Mouse (Mus musculus): Measurements from ENCODE around the gene Osbpl6.

The Osbpl6 gene

DNA sequence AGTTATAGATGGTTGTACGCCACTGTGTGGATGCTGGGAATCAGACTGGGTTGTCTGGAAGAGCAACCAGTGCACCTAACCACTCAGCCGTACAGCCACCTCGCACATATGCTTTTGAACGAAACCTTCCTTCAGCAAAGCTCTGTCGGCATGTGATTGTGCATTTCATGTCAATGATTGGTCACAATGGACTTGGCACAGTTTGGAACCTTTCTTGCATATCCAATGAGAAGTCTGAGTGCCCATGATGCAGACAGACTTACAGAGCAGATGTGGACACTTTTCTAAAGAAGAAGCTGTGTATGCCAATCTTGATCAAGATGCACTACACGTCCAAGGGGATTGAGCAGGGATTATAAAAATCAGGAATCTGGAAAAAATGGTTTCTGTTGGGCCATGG is 85.1 kb downstream of the Osbpl6 start:
- in situ Hi-C loops (cut with MboI; ENCODE audit: unreplicated experiment in 2 of 2): no loop called here

DNA sequence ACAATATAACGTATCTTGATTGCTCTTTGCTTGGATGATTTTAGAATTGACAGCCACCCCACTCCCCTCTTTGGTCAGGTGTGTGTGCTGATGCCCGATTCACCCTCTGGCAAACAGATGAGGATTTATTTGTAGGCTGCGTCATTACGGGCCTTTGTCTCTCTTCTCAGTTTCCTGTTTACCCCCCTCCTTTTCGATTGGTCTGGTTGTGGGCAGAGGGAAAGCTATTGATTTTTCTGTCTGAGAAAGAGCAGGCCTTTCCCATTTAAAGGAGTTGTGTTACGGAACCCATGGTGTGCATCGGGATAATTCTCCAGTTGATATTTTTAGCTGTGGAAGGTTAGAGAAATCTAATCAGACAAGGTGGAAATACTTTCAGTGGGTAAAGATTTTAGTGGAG is 85.9 kb downstream of the Osbpl6 start:
- in situ Hi-C loops (cut with MboI; ENCODE audit: unreplicated experiment in 2 of 2): no loop called here

DNA sequence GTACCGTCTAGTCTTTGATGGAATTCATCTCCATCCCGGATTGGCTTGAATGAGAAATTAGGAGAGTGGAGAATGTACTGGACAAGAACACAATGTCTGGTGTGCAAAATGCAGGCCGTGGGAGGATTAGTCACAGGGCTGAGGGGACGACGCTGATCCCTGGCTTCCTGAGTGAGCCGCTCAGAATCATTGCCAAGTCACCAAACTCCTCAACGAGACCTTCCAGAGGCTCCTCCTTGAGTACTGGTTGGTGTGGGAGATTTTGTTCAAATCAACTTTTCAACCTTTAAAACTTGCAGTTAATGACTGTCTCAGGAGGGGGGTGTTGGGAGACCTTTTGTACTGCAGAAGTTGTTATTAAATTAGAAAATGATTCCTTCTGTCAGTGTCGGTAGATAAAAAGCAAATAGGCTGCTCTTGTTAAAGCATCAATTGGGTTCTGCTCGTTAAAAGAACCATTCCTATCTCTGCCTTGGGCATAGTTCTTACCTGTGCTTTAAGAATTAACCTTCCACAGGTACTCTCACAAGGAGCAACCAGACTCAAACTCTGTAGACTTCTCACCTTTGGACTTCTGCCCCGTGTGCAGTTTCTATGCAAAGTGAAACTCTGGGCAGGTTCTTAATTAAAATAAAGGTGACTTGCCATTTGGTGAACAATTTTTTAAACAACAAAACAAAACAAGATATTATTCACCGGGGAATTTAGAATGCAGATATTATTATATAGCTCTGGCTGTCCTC is 89.9 kb downstream of the Osbpl6 start:
- in situ Hi-C loops (cut with MboI; ENCODE audit: unreplicated experiment in 2 of 2): no loop called here

DNA sequence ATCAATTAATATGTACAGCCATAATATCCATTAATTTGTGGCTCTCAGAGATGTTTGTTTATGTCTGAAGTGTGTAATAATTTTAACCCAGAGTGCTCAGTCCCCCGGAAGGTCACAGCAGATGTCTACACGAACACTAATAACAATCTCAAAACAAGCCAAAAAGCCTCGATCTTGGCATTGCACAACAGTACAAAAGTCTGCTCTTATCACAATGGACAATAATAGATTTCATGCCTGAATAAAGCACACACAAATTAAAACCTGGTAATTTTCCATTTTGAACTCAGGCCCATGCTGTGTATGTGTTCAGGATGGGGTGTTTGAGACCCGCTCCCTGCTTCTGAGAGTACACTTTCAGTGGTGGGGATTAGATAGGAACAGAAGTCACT is 90.4 kb downstream of the Osbpl6 start:
- in situ Hi-C loops (cut with MboI; ENCODE audit: unreplicated experiment in 2 of 2): no loop called here

DNA sequence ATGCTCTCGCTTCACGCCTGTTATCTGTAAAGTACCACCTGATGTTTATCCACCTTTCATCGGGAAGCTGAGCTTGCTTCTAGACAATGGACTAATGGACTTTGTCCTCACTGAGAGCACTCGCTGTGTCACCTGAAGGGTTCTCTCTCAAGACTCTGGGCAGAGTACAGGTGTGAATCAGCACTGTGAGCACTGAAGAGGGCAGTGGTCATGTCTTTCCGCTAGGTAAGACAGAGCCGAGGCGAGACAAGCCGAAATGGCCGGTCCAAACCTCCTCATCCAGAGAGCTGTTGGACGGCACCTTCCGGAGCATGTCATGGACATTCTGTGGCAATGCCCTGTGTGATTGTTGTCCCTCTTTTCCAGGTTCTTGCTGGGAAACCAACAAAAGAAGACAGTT is 92.6 kb downstream of the Osbpl6 start:
- in situ Hi-C loops (cut with MboI; ENCODE audit: unreplicated experiment in 2 of 2): no loop called here

DNA sequence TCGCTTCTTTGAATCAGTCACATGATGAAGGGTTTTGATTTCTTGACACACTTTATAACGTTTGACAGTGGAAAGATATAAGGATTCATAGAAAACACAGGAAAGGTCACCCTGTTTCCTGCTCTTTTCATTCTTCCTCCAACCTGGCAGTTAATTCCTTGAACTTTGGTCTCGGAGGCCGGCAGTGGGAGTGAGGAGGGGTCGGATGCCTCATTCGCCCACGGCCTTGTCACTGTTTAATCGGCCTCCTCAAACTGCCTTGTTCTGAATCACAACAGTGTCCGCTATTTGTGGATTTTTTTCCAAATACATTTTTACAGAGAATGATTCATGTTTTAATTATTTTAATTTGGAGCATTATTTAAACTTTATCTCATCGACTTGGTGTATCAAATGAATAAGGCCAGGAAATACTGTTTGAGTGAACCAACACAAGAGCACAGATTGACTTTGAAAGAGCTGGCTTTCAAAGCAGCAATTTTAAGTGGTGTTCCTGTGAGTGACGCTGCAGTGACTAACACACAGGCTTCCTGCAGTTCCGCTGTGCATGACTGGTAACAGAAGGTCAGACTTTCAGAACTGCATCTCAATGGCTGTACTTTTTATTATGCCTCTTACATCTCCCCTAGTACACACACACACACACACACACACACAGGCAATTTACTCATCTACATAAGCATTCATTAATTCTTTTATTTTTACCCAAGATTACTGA is 98.0 kb downstream of the Osbpl6 start:
- in situ Hi-C loops (cut with MboI; ENCODE audit: unreplicated experiment in 2 of 2): no loop called here

DNA sequence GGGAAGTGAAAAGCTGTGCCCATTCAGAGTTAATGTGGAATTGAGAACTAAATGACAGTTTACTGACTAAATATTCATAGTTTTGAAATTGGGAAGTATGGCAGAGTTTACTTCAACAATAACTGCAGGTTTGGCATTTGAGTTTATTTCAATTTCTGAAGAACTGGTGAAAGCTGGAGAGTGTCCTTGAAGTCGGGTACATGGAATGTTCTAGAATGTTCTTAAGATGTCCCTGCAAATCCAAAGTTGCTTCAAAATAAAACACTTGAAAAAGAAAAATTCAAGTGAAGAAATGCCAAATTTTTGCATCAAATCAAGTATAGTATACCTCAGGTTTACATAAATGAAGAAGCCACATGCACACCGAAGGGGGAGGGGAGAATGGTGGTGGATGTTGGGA is 98.7 kb downstream of the Osbpl6 start:
- in situ Hi-C loops (cut with MboI; ENCODE audit: unreplicated experiment in 2 of 2): no loop called here

DNA sequence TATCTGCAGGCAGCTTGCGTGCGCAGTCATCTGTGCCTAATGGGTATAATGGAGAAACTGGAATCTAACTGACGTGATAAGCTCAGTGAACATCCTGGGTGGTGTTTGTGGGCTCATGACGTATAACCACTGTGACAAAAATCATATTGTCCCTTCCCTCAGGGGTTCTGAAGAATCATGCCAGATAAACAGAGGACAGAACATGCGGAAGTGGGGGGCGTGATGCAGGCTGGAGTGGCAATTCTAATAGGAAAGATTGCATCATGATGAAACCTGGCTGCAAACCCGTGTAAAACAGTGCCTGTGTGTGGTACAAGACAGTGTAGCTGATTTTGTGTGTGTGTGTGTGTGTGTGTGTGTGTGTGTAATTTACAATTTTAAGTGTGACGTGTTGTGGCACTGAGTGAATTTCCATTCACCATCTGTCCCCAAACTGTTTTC is 105.0 kb downstream of the Osbpl6 start:
- in situ Hi-C loops (cut with MboI; ENCODE audit: unreplicated experiment in 2 of 2): no loop called here

DNA sequence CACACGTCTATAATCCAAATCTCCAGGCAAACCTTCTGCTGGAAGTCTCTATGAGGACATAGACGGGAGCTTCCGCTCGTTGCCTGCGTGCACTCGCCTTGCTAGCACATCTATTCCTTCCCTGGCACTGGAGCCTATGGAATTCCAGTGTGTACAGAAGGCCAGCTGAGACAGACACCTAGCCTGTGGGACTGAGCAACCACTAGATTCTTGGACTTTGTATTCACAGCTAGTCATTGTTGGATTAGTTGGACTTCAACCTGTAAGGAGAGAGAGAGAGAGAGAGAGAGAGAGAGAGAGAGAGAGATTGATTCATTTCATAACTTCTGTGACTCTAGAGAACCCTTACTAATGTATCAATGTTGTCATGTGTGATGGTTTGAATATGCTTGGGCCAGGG is 105.8 kb downstream of the Osbpl6 start:
- in situ Hi-C loops (cut with MboI; ENCODE audit: unreplicated experiment in 2 of 2): no loop called here

DNA sequence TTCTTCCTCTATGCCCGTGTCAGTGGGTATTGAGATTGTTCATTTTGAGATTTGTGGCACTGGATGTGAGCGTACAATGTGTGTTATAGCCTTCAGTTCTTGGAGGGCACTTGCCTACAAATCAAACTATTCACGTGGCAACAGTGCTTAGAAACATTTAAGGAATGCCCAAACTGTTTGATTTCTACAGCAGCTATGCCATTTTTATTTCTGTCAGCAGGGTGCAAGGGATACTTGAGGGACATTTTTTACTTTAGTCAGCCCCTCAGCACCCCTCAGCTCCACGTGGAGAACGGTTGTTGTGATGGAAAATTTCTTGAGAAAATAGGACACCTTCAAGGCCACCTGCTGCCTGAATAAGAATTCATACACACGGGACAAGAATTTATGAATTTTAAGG is 106.6 kb downstream of the Osbpl6 start:
- in situ Hi-C loops (cut with MboI; ENCODE audit: unreplicated experiment in 2 of 2): no loop called here

DNA sequence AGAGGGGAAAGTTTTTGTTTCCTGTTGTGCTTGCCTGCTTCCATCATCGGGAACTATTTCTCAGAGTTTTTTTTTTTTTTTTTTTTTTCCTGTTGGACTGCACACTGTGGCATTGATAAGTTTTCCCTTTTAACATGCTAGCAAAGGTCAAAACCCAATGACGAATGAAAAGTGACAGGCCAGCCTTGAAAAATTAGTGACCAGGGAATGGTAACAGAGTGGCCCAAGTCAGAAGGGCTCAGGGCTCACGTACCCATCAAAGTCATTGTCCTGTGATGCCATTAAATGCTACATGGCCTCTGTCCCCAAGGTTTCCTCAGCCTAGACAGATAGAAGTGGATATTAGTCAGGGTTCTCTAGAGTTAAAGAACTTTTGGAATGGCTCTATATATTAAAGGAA is 107.0 kb downstream of the Osbpl6 start:
- in situ Hi-C loops (cut with MboI; ENCODE audit: unreplicated experiment in 2 of 2): no loop called here

DNA sequence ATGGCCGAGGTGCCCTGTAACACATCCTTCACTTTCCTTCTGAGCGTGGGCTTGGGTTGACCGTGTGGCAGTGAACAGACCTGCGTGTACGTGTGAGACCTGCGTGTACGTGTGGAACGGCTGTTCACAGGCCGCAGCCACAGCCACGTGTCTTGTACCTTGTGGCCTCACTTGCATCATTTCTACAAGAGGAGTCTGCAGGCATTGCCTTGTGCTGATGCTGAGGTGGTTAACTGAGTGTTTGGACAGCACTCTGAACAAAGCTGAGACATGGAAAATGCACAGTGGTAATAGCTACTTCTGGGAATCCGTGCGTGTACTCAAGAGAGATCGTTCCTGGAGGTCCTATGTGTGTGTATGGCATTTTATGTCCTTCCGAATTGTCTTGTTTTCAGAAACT is 111.2 kb downstream of the Osbpl6 start:
- in situ Hi-C loops (cut with MboI; ENCODE audit: unreplicated experiment in 2 of 2): no loop called here

DNA sequence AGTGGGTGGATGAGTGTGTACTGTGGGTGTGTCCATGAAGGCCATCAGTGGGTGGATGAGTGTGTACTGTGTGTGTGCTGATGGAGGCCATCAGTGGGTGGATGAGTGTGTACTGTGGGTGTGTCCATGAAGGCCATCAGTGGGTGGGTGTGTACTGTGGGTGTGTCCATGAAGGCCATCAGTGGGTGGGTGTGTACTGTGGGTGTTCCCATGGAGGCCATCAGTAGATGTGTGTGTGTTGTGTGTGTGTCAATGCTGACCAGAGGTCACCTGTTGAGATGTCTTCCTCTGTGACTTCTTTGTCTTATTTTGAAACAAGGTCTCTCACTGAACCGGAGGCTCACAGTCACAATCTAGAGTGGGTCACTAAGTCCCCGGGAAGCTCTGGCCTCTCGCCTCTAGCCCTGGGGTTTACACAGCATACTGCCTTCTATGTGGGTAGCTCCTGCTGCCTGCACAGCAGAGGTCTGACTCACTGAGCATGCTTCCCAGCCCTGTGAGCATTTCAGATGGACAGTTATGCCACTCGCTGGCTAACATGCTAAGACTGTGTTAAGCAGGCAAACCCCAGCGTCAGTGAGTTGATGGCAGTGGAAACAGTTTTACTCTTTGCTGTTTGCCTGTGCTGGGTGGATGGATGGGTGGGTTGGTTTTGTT is 112.2 kb downstream of the Osbpl6 start:
- in situ Hi-C loops (cut with MboI; ENCODE audit: unreplicated experiment in 2 of 2): no loop called here

DNA sequence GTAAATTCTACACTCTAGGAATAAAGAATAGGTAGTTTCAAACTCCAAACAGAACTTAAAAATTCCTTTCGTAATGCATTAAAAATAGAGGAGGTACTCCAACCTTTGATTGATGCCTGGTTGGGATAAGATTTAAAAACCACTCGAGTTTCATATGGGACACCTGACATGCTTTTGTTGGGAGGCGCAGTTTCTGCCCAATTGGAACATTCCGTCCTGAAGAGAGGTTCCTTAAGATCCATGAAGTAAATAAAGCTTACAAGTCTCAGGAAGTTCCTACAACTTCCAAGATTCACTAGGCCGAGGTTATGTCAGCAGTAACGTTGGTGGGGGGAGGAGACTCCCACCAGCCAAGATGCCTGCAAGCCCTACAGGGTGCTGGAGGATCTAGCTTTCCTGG is 115.3 kb downstream of the Osbpl6 start:
- in situ Hi-C loops (cut with MboI; ENCODE audit: unreplicated experiment in 2 of 2): no loop called here

DNA sequence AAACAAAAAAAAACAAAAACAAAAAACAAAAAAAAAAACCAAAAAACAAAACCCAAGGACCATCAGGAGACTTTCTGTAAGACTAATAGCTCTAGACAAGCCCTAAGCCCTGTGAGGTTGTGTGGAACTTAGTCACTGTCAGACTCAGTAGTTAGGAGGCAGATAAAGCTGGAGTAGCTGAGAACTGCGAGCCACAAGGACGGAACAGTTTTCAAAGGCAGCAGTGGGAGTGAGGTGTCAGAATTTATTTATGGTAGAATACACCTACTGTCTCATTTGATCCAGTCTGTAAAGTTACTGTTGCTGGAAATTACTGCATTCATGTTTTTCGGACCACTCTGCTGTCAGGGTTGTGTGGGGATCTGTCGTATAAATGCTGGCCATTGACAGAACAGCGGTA is 118.1 kb downstream of the Osbpl6 start:
- in situ Hi-C loops (cut with MboI; ENCODE audit: unreplicated experiment in 2 of 2): no loop called here

DNA sequence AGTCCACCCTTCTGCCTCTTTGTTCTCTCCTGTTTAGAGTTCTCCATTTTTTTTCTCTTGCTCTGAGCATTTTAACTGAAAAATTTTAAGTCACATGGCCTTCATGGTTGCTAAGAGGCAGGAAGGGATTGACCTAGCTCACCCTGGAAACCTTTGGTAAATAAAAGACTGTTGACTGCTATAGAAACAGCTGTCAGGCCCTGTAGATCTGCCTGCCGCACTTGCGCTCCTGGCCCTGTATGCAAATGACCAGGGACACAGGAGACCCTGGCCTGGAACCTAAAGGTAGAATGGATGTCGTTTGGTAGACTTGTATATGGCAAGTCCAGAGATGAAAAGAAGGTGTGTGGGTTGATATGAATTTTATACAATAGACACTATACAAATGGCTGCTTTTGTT is 119.3 kb downstream of the Osbpl6 start:
- in situ Hi-C loops (cut with MboI; ENCODE audit: unreplicated experiment in 2 of 2): no loop called here

DNA sequence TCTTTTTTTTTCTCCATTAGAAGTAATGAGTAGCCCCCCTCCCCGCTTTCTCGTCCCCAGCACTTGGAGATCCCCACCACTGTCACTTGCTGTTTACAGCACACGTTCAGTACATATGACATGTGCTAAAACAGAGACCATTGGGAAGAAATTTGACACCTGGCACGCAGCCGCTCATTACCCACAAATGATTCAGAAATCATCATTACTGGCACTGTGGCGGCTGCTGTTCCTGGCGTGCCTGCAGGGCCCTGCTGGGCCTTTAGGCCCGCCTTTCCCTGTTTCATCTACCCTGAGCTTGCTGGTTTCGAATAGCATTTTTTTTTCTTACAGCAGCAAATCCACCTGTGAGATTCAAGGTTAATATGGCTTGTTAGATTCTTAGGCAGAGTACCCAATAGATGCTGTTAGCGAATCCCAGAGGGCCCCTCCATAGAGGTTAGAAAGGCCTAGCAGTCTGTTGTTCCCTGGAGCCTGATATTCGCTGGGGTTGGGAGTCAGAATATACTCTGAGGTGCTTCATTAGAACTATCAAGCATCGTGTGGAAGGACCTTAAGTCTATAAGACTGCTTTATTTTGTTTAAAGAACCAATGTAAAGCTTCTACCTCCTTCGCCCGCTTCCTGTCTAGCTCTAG is 126.3 kb downstream of the Osbpl6 start:
- in situ Hi-C loops (cut with MboI; ENCODE audit: unreplicated experiment in 2 of 2): no loop called here

DNA sequence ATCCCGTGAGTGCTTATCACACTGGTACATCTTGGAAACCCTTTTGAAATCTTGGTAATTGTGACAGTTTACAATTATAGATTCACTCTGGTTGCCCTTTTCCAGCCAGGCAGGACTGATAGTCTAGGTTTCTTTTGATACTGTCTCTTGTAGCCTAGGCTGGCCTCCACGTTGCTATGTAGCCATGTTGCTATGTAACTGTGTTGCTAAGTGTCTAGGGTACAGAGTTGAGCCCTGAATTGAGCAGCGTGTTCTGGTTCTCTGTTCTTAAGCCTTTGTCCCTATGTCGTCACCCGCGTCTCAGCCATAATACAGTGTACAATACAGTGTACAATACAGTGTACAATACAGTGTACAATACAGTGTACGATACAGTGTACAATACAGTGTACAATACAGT is 128.6 kb downstream of the Osbpl6 start:
- in situ Hi-C loops (cut with MboI; ENCODE audit: unreplicated experiment in 2 of 2): no loop called here

DNA sequence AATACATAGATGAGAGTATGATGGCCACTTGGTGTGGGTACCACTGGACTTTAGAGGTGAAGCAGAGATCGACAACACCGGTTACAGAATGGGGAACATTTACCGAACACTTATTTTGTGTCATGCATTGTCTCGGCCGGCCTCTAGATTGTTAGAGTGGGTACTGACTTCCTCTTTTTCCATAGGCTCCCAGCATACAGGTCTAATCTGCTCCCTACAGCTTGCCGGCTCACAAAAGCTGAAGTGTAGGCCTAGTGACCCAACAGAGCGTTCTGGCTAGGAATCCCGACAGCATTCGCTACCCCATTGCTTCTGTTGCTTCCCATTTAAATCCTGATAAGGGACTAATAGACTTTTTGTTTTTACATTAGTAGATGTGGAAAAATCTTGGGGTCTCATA is 135.6 kb downstream of the Osbpl6 start:
- in situ Hi-C loops (cut with MboI; ENCODE audit: unreplicated experiment in 2 of 2): no loop called here

DNA sequence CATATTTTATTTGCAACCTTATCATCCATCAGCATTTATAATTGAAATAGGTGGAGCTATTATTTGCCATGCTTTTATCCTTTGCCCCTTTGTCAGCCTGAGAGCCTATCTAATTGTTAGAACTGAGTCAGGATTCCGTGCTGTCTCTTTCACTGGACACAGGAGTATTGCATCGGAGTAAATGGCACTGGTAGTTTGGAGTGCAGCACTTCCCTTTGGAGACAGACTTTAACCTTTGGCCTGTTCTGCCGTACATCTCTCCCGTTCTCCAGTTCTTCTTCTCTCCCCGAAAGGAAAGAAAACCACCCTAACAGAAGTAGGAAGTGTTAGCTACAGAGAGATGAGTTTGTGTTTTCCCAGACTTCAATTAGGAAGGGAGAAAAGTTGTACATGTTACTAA is 136.6 kb downstream of the Osbpl6 start:
- in situ Hi-C loops (cut with MboI; ENCODE audit: unreplicated experiment in 2 of 2): no loop called here

DNA sequence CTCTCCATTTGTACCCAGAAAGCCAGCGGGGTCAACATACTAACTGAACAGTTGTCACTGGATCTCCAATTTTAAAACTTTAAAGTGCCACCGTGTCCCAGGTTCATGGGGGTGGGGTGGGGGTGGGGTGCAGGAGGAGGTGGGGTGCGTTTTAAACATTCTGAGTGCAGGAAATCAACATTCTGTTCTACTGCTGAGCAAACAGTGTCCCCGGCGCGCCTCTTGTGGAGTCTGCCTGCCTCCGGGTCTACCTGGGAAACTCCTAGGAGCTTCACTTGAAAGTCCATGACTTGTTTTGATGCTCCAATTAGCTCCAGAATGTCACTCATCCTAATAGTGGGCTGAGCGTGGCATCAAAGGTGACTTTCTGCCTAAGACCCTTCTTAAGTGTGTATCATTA is 139.2 kb downstream of the Osbpl6 start:
- in situ Hi-C loops (cut with MboI; ENCODE audit: unreplicated experiment in 2 of 2): no loop called here
